8 mouse cellular contexts compared by ENCODE assay signal in genomic region chr4:107998641-107999332, GRCm38 (mm10). TPM values are rescaled to one million over a fixed set of nuclear protein-coding genes. Genes with fewer than 3 reads are reported as not detected.
A peak's percentile ranks its signal among the peaks of the same experiment; 100 is the strongest.
DNase-seq lines count a peak whose midpoint lies in the region; ATAC-seq lines count a peak whose summit lies in the region.

No protein-coding gene starts in this region.

- no peak for ATAC-seq in limb, embryonic 13.5 days (ENCODE audit: low FRiP score, low read depth)
- ATAC-seq in megakaryocyte-erythroid progenitor cell, adult 5-6 weeks (replicated peaks; ENCODE audit: low FRiP score, low TSS enrichment, poor library complexity, severe bottlenecking) = no peak

- 31% methylated on average over 11 of the region's 11 CpGs for WGBS in heart, embryonic 10.5 days
- 26% methylated on average over 11 of the region's 11 CpGs for WGBS in limb, embryonic 13.5 days

- H3K4me1 ChIP-seq in heart, embryonic 10.5 days = peaks cover 6% of the 10 kb centered on the region
- peaks cover 15% of the 10 kb centered on the region; the same call in 1 of the 2 replicates for H3K4me1 ChIP-seq in limb, embryonic 13.5 days

- 0 out of 2 replicates have a peak, but pooled peaks cover 3% of the 10 kb centered on the region for H3K27me3 ChIP-seq in heart, embryonic 10.5 days (ENCODE audit: insufficient read depth, poor library complexity, severe bottlenecking)
- H3K27me3 ChIP-seq in limb, embryonic 13.5 days = no peaks in the 10 kb centered on the region

- peak overlapping the region; percentile 7; the same call in 1 of the 2 replicates for H3K27ac ChIP-seq in heart, embryonic 10.5 days
- H3K27ac ChIP-seq in limb, embryonic 13.5 days = no peak overlapping the region

- peak; percentile 34 for DNase-seq in adrenal gland, adult 2 months
- no peak for DNase-seq in adrenal gland, postnatal 10 days
- DNase-seq in 3T3-L1 (ENCODE audit: low read depth, low spot score) = peak; percentile 45
- DNase-seq in heart, embryonic 10.5 days (ENCODE audit: low spot score) = no peak
- DNase-seq in right cerebral cortex, adult 2 months (ENCODE audit: low spot score in 2 of 2) = no peak
- DNase-seq in testis, postnatal 10 days (ENCODE audit: low spot score) = no peak

- no peaks in the 10 kb centered on the region for H3K9me3 ChIP-seq in heart, embryonic 10.5 days
- H3K9me3 ChIP-seq in limb, embryonic 13.5 days = no peaks in the 10 kb centered on the region

- H3K4me2 ChIP-seq in limb, embryonic 13.5 days (replicated peaks) = peak overlapping the region; percentile 19; the same call in 1 of the 2 replicates

- H3K9ac ChIP-seq in limb, embryonic 13.5 days = no peak overlapping the region

- no peaks in the 10 kb centered on the region for H3K36me3 ChIP-seq in heart, embryonic 10.5 days
- no peaks in the 10 kb centered on the region for H3K36me3 ChIP-seq in limb, embryonic 13.5 days

- H3K4me3 ChIP-seq in heart, embryonic 10.5 days = no peak overlapping the region
- no peak overlapping the region for H3K4me3 ChIP-seq in limb, embryonic 13.5 days

RNA-seq across cellular contexts. Expression of gene Slc1a7, which starts 30.7 kb away (rescaled TPM):
- under 1 TPM; 0.20 to 0.48 TPM for total RNA-seq in adrenal gland, adult 2 months (2021)
- 0.20 and 0.22 TPM in 2 replicates for polyA plus RNA-seq in adrenal gland, adult 2 months (2012; rRNA removed)
- total RNA-seq in adrenal gland, postnatal 10 days (2021) = under 1 TPM; 0.15 to 0.39 TPM
- not detected in 2 replicates for polyA plus RNA-seq in heart, embryonic 10.5 days (2016; fragmentation: Nextera tagmentation; extraction: Ambion mirVana)
- polyA plus RNA-seq in limb, embryonic 13.5 days (2015; fragmentation: Nextera tagmentation; extraction: Ambion mirVana) = not detected in 2 replicates
- not detected in 2 replicates for total RNA-seq in megakaryocyte-erythroid progenitor cell, adult 5-6 weeks (2014; fragmentation: Nextera tagmentation)
- not detected in 2 replicates for total RNA-seq in megakaryocyte-erythroid progenitor cell, adult 5-6 weeks (2017)

Comparison
In these comparisons a context has a peak if more than half of its experiments do, and no peak if none do; other contexts are left out.
1. DNase-seq: peak in adrenal gland, adult 2 months (single experiment) and 3T3-L1 (single experiment); none in adrenal gland, postnatal 10 days (single experiment), heart, embryonic 10.5 days (single experiment), right cerebral cortex, adult 2 months (0 of 2) and testis, postnatal 10 days (single experiment).